Mouse (Mus musculus): Measurements from ENCODE around the gene Dnase1l3. TPM values are rescaled to one million over a fixed set of nuclear protein-coding genes. Genes with fewer than 3 reads are reported as not detected.

Gene Dnase1l3
- 0.52 and 0.68 TPM in 2 replicates for polyA plus RNA-seq (2012; rRNA removed)

- no peak for DNase-seq (ENCODE audit: low spot score)
Observed at GRCm38 (mm10) chr14:7994271-7994767, at the start of gene Dnase1l3. Dnase1l3 (minus strand) TSS chr14:7994573.

- no peak for DNase-seq (ENCODE audit: low spot score)
Observed at GRCm38 (mm10) chr14:8042577-8042976, 48.2 kb upstream of the Dnase1l3 start.

- no peak for DNase-seq (ENCODE audit: low spot score)
Observed at GRCm38 (mm10) chr14:8042120-8042519, 47.7 kb upstream of the Dnase1l3 start.

- no peak for DNase-seq (ENCODE audit: low spot score)
Observed at GRCm38 (mm10) chr14:8040911-8041678, 46.7 kb upstream of the Dnase1l3 start.

- no peak for DNase-seq (ENCODE audit: low spot score)
Observed at GRCm38 (mm10) chr14:8040179-8040578, 45.8 kb upstream of the Dnase1l3 start.

GRCm38 (mm10) chr14:8038791-8039448, 44.5 kb upstream of the Dnase1l3 start:
- no peak for DNase-seq (ENCODE audit: low spot score)

GRCm38 (mm10) chr14:8038150-8038549, 43.8 kb upstream of the Dnase1l3 start:
- no peak for DNase-seq (ENCODE audit: low spot score)

- no peak for DNase-seq (ENCODE audit: low spot score)
Observed at GRCm38 (mm10) chr14:8036406-8036805, 42.0 kb upstream of the Dnase1l3 start.

GRCm38 (mm10) chr14:8035951-8036350, 41.6 kb upstream of the Dnase1l3 start:
- DNase-seq (ENCODE audit: low spot score) = no peak

GRCm38 (mm10) chr14:8034561-8034960, 40.2 kb upstream of the Dnase1l3 start:
- no peak for DNase-seq (ENCODE audit: low spot score)

GRCm38 (mm10) chr14:8032087-8032944, 37.9 kb upstream of the Dnase1l3 start:
- no peak for DNase-seq (ENCODE audit: low spot score)

- no peak for DNase-seq (ENCODE audit: low spot score)
Observed at GRCm38 (mm10) chr14:8030535-8030934, 36.2 kb upstream of the Dnase1l3 start.

GRCm38 (mm10) chr14:8029752-8030151, 35.4 kb upstream of the Dnase1l3 start:
- DNase-seq (ENCODE audit: low spot score) = no peak

GRCm38 (mm10) chr14:8028086-8028485, 33.7 kb upstream of the Dnase1l3 start:
- DNase-seq (ENCODE audit: low spot score) = no peak

- no peak for DNase-seq (ENCODE audit: low spot score)
Observed at GRCm38 (mm10) chr14:8026769-8027531, 32.6 kb upstream of the Dnase1l3 start.

- no peak for DNase-seq (ENCODE audit: low spot score)
Observed at GRCm38 (mm10) chr14:8024936-8025335, 30.6 kb upstream of the Dnase1l3 start.

GRCm38 (mm10) chr14:8024469-8024868, 30.1 kb upstream of the Dnase1l3 start:
- no peak for DNase-seq (ENCODE audit: low spot score)

- no peak for DNase-seq (ENCODE audit: low spot score)
Observed at GRCm38 (mm10) chr14:8020546-8020945, 26.2 kb upstream of the Dnase1l3 start.

GRCm38 (mm10) chr14:8020011-8020410, 25.6 kb upstream of the Dnase1l3 start:
- no peak for DNase-seq (ENCODE audit: low spot score)

GRCm38 (mm10) chr14:8016951-8017350, 22.6 kb upstream of the Dnase1l3 start:
- DNase-seq (ENCODE audit: low spot score) = no peak

- peak; percentile 35 for DNase-seq (ENCODE audit: low spot score)
Observed at GRCm38 (mm10) chr14:8016276-8016675, 21.9 kb upstream of the Dnase1l3 start.
